Mouse (Mus musculus): ENCODE measurements around the gene Luc7l3. TPM values are rescaled to one million over a fixed set of nuclear protein-coding genes. Genes with fewer than 3 reads are reported as not detected.

Luc7l3 gene
- 100 to 1,000 TPM in 1 of 4 experiments, 10 to 100 TPM in 3; 53.7 to 100 (median 73.5) TPM for total RNA-seq (2022)

- peak; percentile 91 for DNase-seq
Observed at GRCm38 (mm10) chr11:94321931-94322400, at the start of gene Luc7l3. Gene Luc7l3, minus strand, starts transcription at chr11:94321988.

GRCm38 (mm10) chr11:94370809-94371208 is 49.0 kb upstream of the Luc7l3 start:
- DNase-seq = no peak

GRCm38 (mm10) chr11:94369981-94370380 is 48.2 kb upstream of the Luc7l3 start:
- no peak for DNase-seq

GRCm38 (mm10) chr11:94365340-94365739 is 43.6 kb upstream of the Luc7l3 start:
- DNase-seq = no peak

GRCm38 (mm10) chr11:94363690-94364089 is 41.9 kb upstream of the Luc7l3 start:
- no peak for DNase-seq

- DNase-seq = no peak
Observed at GRCm38 (mm10) chr11:94362101-94362500, 40.3 kb upstream of the Luc7l3 start.

- no peak for DNase-seq
Observed at GRCm38 (mm10) chr11:94361166-94361870, 39.5 kb upstream of the Luc7l3 start.

- no peak for DNase-seq
Observed at GRCm38 (mm10) chr11:94359168-94359567, 37.4 kb upstream of the Luc7l3 start.

- no peak for DNase-seq
Observed at GRCm38 (mm10) chr11:94355521-94356217, 33.9 kb upstream of the Luc7l3 start.

GRCm38 (mm10) chr11:94351094-94351493 is 29.3 kb upstream of the Luc7l3 start:
- no peak for DNase-seq

GRCm38 (mm10) chr11:94350337-94350736 is 28.5 kb upstream of the Luc7l3 start:
- DNase-seq = no peak

- no peak for DNase-seq
Observed at GRCm38 (mm10) chr11:94349839-94350238, 28.1 kb upstream of the Luc7l3 start.

- DNase-seq = no peak
Observed at GRCm38 (mm10) chr11:94347063-94347575, 25.3 kb upstream of the Luc7l3 start.

- DNase-seq = peak; percentile 82
Observed at GRCm38 (mm10) chr11:94346611-94347010, 24.8 kb upstream of the Luc7l3 start.

- DNase-seq = no peak
Observed at GRCm38 (mm10) chr11:94345926-94346325, 24.1 kb upstream of the Luc7l3 start.

- DNase-seq = no peak
Observed at GRCm38 (mm10) chr11:94344470-94344869, 22.7 kb upstream of the Luc7l3 start.

- no peak for DNase-seq
Observed at GRCm38 (mm10) chr11:94343955-94344358, 22.2 kb upstream of the Luc7l3 start.

GRCm38 (mm10) chr11:94342114-94342905 is 20.5 kb upstream of the Luc7l3 start:
- DNase-seq = no peak

GRCm38 (mm10) chr11:94340948-94341933 is 19.5 kb upstream of the Luc7l3 start:
- DNase-seq = no peak

GRCm38 (mm10) chr11:94339732-94340585 is 18.2 kb upstream of the Luc7l3 start:
- no peak for DNase-seq
